Mouse (Mus musculus) stomach, postnatal 0 days (tissue): ENCODE results near the gene 9530077C05Rik.
"Not testable (repeated sequence)": the region's sequence is repeated elsewhere in the genome, so short reads cannot be mapped to it uniquely, and the experiment has no call there.

ENCODE experiments used
- CTCF ChIP-seq: IDR thresholded peaks from 2 replicates; pipeline ENCODE4 v1.5.1; 2016; ENCODE audit warnings: antibody characterized with exemption, low read depth, mild to moderate bottlenecking, moderate library complexity
- EP300 ChIP-seq: optimal IDR thresholded peaks from 2 replicates; pipeline ENCODE3; 2016; ENCODE audit warnings: antibody characterized with exemption

GRCm38 (mm10) chr9:22407633-22408032 lies 3.7 kb upstream of the 9530077C05Rik start:
- TF ChIP-seq CTCF: 0 out of 2 replicates have a peak, but pooled peaks have one; percentile 2
- TF ChIP-seq EP300: not testable (repeated sequence)
